Mouse (Mus musculus): ENCODE data around the gene Gm45062.

DNA sequence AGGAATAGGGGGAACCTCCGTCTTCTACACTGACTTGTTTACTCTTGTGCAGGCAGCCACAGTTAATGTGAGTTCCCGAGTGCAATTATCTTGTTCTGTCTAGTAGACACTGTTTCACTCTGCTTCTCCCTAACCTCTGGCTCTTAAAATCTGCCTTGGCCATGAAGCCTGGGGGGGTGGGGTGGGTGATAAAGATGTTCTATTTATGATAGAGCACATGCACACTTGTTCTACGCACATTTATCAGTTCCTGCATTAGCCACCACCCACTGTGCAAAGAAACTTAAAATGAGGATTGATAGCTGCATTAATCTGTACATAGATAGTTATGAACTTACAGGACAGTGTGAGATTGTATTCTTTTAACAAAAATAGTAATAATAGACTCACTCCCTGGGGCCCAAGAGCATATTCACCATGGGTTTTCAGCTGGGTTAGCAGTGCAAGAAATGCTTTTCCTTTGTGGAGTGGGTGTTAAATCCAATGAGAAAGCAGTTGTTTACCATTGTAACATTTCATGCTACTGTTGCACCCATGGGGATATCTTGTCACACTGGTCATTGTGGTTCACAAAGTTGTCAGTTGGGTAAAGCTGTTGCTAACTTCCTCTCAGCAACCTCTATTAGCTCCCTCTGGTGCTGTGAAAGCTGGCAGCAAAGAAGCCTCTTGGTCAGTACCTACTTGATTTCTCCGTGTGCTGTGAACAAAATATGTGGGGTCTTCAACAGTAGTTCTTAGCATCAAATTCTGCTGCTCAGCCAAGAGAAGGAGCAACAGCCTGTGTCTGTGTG lies 272.0 kb downstream of the Gm45062 start:
- TF ChIP-seq CTCF (IDR thresholded peaks at IDR 0.05; ENCODE audit: low read depth) (0 out of 2 replicates have a peak, but pooled peaks have one; percentile 2), EP300 (IDR thresholded peaks at IDR 0.05; ENCODE audit: low read depth) (no peak)
